Mouse (Mus musculus) mesoderm, embryonic 11.5 days (tissue): ENCODE data around the gene Znrf2.
"Not testable (repeated sequence)": the region's sequence is repeated elsewhere in the genome, so short reads cannot be mapped to it uniquely, and the experiment has no call there.

ENCODE experiments used
- DNase-seq: peaks from one replicate; pipeline ENCODE4 v3.0.0-alpha.2; 2012; ENCODE audit warnings: low read depth, low spot score

The Znrf2 gene

GRCm38 (mm10) chr6:54849179-54850156 is 32.8 kb downstream of the Znrf2 start:
- DNase-seq, result no peak

GRCm38 (mm10) chr6:54851778-54852177 is 35.1 kb downstream of the Znrf2 start:
- no peak for DNase-seq

GRCm38 (mm10) chr6:54852669-54853068 is 36.0 kb downstream of the Znrf2 start:
- no peak for DNase-seq

- no peak for DNase-seq
Measured at GRCm38 (mm10) chr6:54854859-54855258, 38.1 kb downstream of the Znrf2 start.

- peak; percentile 36 for DNase-seq
Measured at GRCm38 (mm10) chr6:54855801-54856583, 39.3 kb downstream of the Znrf2 start.

GRCm38 (mm10) chr6:54859159-54859558 is 42.4 kb downstream of the Znrf2 start:
- not testable (repeated sequence) for DNase-seq

- DNase-seq, result no peak
Measured at GRCm38 (mm10) chr6:54860180-54860579, 43.5 kb downstream of the Znrf2 start.

GRCm38 (mm10) chr6:54866731-54867410 is 50.2 kb downstream of the Znrf2 start:
- DNase-seq, result no peak

- no peak for DNase-seq
Measured at GRCm38 (mm10) chr6:54867411-54867745, 50.7 kb downstream of the Znrf2 start.

- DNase-seq, result no peak
Measured at GRCm38 (mm10) chr6:54873029-54873428, 56.3 kb downstream of the Znrf2 start.

GRCm38 (mm10) chr6:54876782-54877181 is 60.1 kb downstream of the Znrf2 start:
- no peak for DNase-seq

GRCm38 (mm10) chr6:54877651-54878050 is 60.9 kb downstream of the Znrf2 start:
- no peak for DNase-seq

GRCm38 (mm10) chr6:54878546-54878945 is 61.8 kb downstream of the Znrf2 start:
- no peak for DNase-seq

GRCm38 (mm10) chr6:54880086-54880485 is 63.4 kb downstream of the Znrf2 start:
- DNase-seq, result no peak

- no peak for DNase-seq
Measured at GRCm38 (mm10) chr6:54883424-54883823, 66.7 kb downstream of the Znrf2 start.

- DNase-seq, result no peak
Measured at GRCm38 (mm10) chr6:54886195-54886594, 69.5 kb downstream of the Znrf2 start.

GRCm38 (mm10) chr6:54890221-54890620 is 73.5 kb downstream of the Znrf2 start:
- no peak for DNase-seq

- no peak for DNase-seq
Measured at GRCm38 (mm10) chr6:54891384-54891783, 74.7 kb downstream of the Znrf2 start.

- DNase-seq, result no peak
Measured at GRCm38 (mm10) chr6:54900256-54900655, 83.5 kb downstream of the Znrf2 start.

- DNase-seq, result no peak
Measured at GRCm38 (mm10) chr6:54902547-54902946, 85.8 kb downstream of the Znrf2 start.

- DNase-seq, result no peak
Measured at GRCm38 (mm10) chr6:54906053-54907040, 89.6 kb downstream of the Znrf2 start.
